Mouse (Mus musculus) liver, postnatal 0 days (tissue): ENCODE results near the gene Nf2.

Experiments
- CTCF ChIP-seq: sonication (generic); IDR thresholded peaks from 2 replicates; pipeline ENCODE4 v1.5.1; 2016; ENCODE audit warnings: antibody characterized with exemption, low read depth
- EP300 ChIP-seq: IDR thresholded peaks from 2 replicates; pipeline ENCODE4 v1.6.1; 2016; ENCODE audit warnings: antibody characterized with exemption, low read depth, mild to moderate bottlenecking

DNA sequence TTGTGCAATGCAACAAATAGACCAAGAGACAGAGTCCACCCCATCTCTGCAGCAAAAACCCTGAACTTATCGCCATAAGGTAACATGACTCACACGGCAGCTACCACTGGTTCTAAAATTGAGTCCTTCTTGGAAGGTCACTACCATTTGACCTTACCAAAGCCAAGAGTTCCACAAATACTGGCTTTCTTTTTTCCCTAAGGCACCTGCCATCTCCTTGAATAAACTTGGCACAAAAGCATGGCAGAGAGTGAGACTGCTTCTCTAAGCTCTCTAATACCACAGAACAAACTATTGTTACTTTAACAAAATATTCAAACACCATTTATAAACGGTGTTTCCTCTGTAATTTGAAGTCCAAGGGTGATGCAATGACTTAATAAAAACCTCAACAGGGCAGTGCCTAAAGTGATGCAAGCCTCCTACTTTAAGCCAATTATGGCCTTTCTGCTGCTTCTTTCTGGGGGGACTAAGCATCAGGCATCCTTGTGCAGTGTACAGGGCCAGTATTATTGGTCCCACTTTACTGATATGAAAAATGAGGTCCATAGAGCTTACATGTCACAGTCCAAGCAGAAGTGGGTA is 8.3 kb downstream of the Nf2 start:
- TF ChIP-seq CTCF: no peak
- TF ChIP-seq EP300: no peak
